Mouse (Mus musculus): ENCODE measurements around the gene Gm20806. TPM values are rescaled to one million over a fixed set of nuclear protein-coding genes. Genes with fewer than 3 reads are reported as not detected.
"Not testable (repeated sequence)": the region's sequence is repeated elsewhere in the genome, so short reads cannot be mapped to it uniquely, and the experiment has no call there.

Gene Gm20806
- not detected for total RNA-seq (2021)
- long read RNA-seq, experiment 1 = 0 reads
- long read RNA-seq, experiment 2 = 0 reads

DNA sequence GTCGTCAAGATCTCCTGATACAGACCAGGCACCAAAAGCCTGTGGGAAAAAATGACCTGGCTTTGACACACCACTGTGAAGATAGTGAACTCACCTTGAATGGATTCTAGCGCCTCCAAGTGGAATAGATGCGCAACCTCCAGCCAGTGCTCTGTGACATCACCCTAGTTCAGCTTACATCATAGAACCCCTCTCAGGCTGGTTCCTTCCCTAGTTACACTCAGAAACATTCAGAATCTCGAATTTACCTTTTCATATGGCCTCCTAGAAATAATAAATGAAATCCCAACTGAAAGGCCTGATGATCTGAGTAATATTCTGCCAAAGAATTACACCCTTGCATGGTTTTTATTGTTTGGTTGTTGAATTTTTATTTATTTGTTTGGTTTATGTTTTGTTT, at the start of gene Gm20806:
Gm20806 (minus strand) TSS at position 101 of the 400 bp plus-strand sequence.
- DNase-seq; intact Hi-C loops (cut with DNase I): not testable (repeated sequence)

Data from heart, postnatal 14 days (tissue).